Mouse (Mus musculus): ENCODE measurements around the gene Gstp1.

GRCm38 (mm10) chr19:4055947-4056693, 18.3 kb upstream of the Gstp1 start:
- TF ChIP-seq CTCF (IDR thresholded peaks at IDR 0.05; ENCODE audit: borderline replicate concordance, extremely low read depth, insufficient read depth, insufficient read length) (no peak), POLR2A (IDR thresholded peaks at IDR 0.05; ENCODE audit: borderline replicate concordance, extremely low read depth, insufficient read depth, insufficient read length, poor library complexity, severe bottlenecking) (no peak)
